Mouse (Mus musculus): ENCODE data around the gene Ube2c. TPM values are rescaled to one million over a fixed set of nuclear protein-coding genes. Genes with fewer than 3 reads are reported as not detected.

The Ube2c gene
- polyA plus RNA-seq, 1 experiment from 2014 or later: 388 TPM

DNA sequence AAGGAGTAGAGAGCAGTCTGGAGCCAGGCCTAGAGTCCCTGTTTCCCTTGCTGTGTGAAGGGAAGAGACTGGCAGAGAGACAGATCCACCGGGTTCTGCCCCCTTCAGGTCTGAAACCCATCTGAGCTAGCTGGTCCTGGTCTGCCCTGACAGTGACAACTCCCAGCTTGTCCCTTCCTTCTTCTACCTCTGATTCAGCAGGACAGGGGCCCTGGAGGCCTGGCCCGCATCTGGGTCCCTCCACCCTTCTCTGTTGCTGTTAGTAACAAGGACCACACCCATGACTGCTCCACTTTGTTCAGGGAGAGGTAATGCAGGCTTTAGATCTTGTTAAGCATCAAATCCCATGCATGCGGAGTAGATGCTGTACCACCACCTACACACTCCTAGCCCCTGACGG is 18.7 kb downstream of the Ube2c start:
- H3K9me3 ChIP-seq (ENCODE audit: control insufficient read depth, low read length): no peaks in the 10 kb centered on the region
- H3K36me3 ChIP-seq (ENCODE audit: control insufficient read depth, insufficient read depth, low read length): peaks cover 46% of the 10 kb centered on the region
- H3K4me1 ChIP-seq (ENCODE audit: control insufficient read depth in 2 of 2, insufficient read depth in 2 of 2, low read length in 2 of 2): peaks cover 8 to 23% of the 10 kb centered on the region in 2 experiments
- H3K27me3 ChIP-seq (ENCODE audit: control insufficient read depth, insufficient read depth, low read length): no peaks in the 10 kb centered on the region
- no peak overlapping the region for H3K27ac ChIP-seq (replicated peaks in 1 of 2; ENCODE audit: control insufficient read depth in 1 of 2, insufficient read depth in 1 of 2, low read depth in 2 of 2, low read length in 2 of 2)
- no peak overlapping the region for H3K4me3 ChIP-seq (ENCODE audit: control insufficient read depth in 1 of 2, insufficient read depth in 1 of 2, low read depth in 1 of 2, low read length in 2 of 2)
- H3K4me2 ChIP-seq (ENCODE audit: low read length): no peak overlapping the region
- WGBS: 60% methylated on average over 4 of the region's 4 CpGs
- no peak overlapping the region for H3K9ac ChIP-seq (ENCODE audit: low read length)
- ATAC-seq (ENCODE audit: insufficient number of reproducible peaks, insufficient read depth, low FRiP score, low read depth): no peak

- Histone ChIP-seq H3K27ac (replicated peaks in 1 of 2; ENCODE audit: control insufficient read depth in 1 of 2, insufficient read depth in 1 of 2, low read depth in 2 of 2, low read length in 2 of 2) (no peak overlapping the region; a peak in 1 of 4 replicates), H3K4me1 (ENCODE audit: control insufficient read depth in 2 of 2, insufficient read depth in 2 of 2, low read length in 2 of 2) (peaks cover 11 to 24% of the 10 kb centered on the region in 2 experiments), H3K27me3 (ENCODE audit: control insufficient read depth, insufficient read depth, low read length) (no peaks in the 10 kb centered on the region), H3K9ac (ENCODE audit: low read length) (no peak overlapping the region), H3K4me2 (ENCODE audit: low read length) (no peak overlapping the region), H3K9me3 (ENCODE audit: control insufficient read depth, low read length) (no peaks in the 10 kb centered on the region), H3K4me3 (ENCODE audit: control insufficient read depth in 1 of 2, insufficient read depth in 1 of 2, low read depth in 1 of 2, low read length in 2 of 2) (no peak overlapping the region), H3K36me3 (ENCODE audit: control insufficient read depth, insufficient read depth, low read length) (peaks cover 63% of the 10 kb centered on the region)
- WGBS: 69% methylated on average over 4 of the region's 4 CpGs
- no peak for ATAC-seq (ENCODE audit: insufficient number of reproducible peaks, insufficient read depth, low FRiP score, low read depth)
Measured at GRCm38 (mm10) chr2:164790451-164790850, 20.8 kb downstream of the Ube2c start.

DNA sequence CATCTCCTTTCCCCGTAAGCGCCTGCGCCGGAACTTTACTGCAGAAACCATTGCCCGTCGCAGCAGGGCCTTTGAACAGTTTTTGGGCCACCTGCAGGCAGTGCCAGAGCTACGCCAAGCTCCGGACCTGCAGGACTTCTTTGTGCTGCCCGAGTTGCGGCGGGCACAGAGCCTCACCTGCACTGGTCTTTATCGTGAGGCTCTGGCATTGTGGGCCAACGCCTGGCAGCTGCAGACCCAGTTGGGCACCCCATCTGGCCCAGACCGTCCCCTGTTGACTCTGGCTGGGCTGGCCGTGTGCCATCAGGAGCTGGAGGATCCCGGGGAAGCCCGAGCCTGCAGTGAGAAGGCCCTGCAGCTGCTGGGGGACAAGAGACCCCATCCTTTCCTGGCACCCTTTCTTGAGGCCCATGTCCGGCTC is 22.2 kb downstream of the Ube2c start:
- Histone ChIP-seq H3K9me3 (ENCODE audit: control insufficient read depth, low read length) (no peaks in the 10 kb centered on the region), H3K27me3 (ENCODE audit: control insufficient read depth, insufficient read depth, low read length) (no peaks in the 10 kb centered on the region), H3K27ac (replicated peaks in 1 of 2; ENCODE audit: control insufficient read depth in 1 of 2, insufficient read depth in 1 of 2, low read depth in 2 of 2, low read length in 2 of 2) (no peak overlapping the region), H3K4me1 (ENCODE audit: control insufficient read depth in 2 of 2, insufficient read depth in 2 of 2, low read length in 2 of 2) (peaks cover 8 to 22% of the 10 kb centered on the region in 2 experiments), H3K4me2 (ENCODE audit: low read length) (no peak overlapping the region), H3K9ac (ENCODE audit: low read length) (no peak overlapping the region), H3K4me3 (ENCODE audit: control insufficient read depth in 1 of 2, insufficient read depth in 1 of 2, low read depth in 1 of 2, low read length in 2 of 2) (no peak overlapping the region), H3K36me3 (ENCODE audit: control insufficient read depth, insufficient read depth, low read length) (peaks cover 77% of the 10 kb centered on the region)
- WGBS: 89% methylated on average over 18 of the region's 18 CpGs
- no peak for ATAC-seq (ENCODE audit: insufficient number of reproducible peaks, insufficient read depth, low FRiP score, low read depth)

- no peak overlapping the region for H3K4me2 ChIP-seq (ENCODE audit: low read length)
- no peaks in the 10 kb centered on the region for H3K27me3 ChIP-seq (ENCODE audit: control insufficient read depth, insufficient read depth, low read length)
- H3K4me3 ChIP-seq (ENCODE audit: control insufficient read depth in 1 of 2, insufficient read depth in 1 of 2, low read depth in 1 of 2, low read length in 2 of 2): no peak overlapping the region
- no peaks in the 10 kb centered on the region for H3K9me3 ChIP-seq (ENCODE audit: control insufficient read depth, low read length)
- 81% methylated on average over 12 of the region's 12 CpGs for WGBS
- H3K27ac ChIP-seq (replicated peaks in 1 of 2; ENCODE audit: control insufficient read depth in 1 of 2, insufficient read depth in 1 of 2, low read depth in 2 of 2, low read length in 2 of 2): peak overlapping the region; percentile 78 to 88
- no peak for ATAC-seq (ENCODE audit: insufficient number of reproducible peaks, insufficient read depth, low FRiP score, low read depth)
- no peak overlapping the region for H3K9ac ChIP-seq (ENCODE audit: low read length)
- H3K36me3 ChIP-seq (ENCODE audit: control insufficient read depth, insufficient read depth, low read length): peaks cover 83% of the 10 kb centered on the region
- peaks cover 5 to 14% of the 10 kb centered on the region in 2 experiments; a peak in 3 of 4 replicates for H3K4me1 ChIP-seq (ENCODE audit: control insufficient read depth in 2 of 2, insufficient read depth in 2 of 2, low read length in 2 of 2)
Measured at GRCm38 (mm10) chr2:164792400-164793190, 22.9 kb downstream of the Ube2c start.

DNA sequence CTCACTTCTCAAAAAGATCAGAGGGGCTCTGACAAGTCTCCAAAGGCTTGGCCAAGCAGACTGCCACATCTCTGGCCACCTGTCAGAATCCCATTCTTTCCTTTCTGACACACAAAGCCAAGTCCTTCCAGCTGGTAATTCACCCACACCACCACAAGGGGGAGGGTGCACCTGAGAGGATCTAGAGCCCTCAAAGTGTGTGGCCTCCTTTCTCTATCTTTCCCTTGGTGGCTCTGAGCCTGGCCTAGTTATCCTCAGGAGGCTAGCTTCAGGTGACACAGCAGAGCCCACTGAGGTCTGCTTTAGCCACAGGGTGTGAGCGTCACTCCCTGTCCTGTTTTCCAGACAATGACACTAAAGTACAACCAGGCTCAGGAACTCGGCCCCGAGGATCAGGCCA is 23.5 kb downstream of the Ube2c start:
- H3K36me3 ChIP-seq (ENCODE audit: control insufficient read depth, insufficient read depth, low read length): peaks cover 88% of the 10 kb centered on the region
- ATAC-seq (ENCODE audit: insufficient number of reproducible peaks, insufficient read depth, low FRiP score, low read depth): peak; percentile 12; the same call in 1 of the 2 replicates
- 37% methylated on average over 3 of the region's 3 CpGs for WGBS

DNA sequence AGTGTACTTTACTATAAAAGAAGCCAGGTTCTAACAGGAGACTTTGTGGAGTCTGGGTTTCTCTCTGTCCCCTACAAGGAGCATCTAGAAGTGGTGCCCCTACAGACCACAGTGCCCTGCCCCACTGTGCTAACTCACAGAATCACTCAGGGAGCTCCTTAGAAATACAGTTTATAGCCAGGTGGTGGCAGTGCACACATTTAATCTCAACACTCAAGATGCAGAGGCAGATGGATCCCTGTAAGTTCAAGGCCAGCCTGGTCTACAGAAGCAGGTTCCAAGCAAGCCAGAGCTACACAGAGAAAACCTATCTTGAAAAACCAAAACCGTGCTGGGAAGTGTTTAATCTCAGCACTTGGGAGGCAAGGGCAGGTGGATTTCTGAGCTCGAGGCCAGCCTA is 24.1 kb downstream of the Ube2c start:
- H3K36me3 ChIP-seq (ENCODE audit: control insufficient read depth, insufficient read depth, low read length): peaks cover 84% of the 10 kb centered on the region

More for the DNA sequence above, 23.5 kb downstream of the Ube2c start:
- H3K4me1 ChIP-seq (ENCODE audit: control insufficient read depth in 2 of 2, insufficient read depth in 2 of 2, low read length in 2 of 2): peaks cover 5 to 14% of the 10 kb centered on the region in 2 experiments; a peak in 3 of 4 replicates
- H3K27ac ChIP-seq (replicated peaks in 1 of 2; ENCODE audit: control insufficient read depth in 1 of 2, insufficient read depth in 1 of 2, low read depth in 2 of 2, low read length in 2 of 2): peak overlapping the region; percentile 78 to 88
- peak overlapping the region; percentile 2; the same call in 1 of the 2 replicates for H3K9ac ChIP-seq (ENCODE audit: low read length)
- H3K9me3 ChIP-seq (ENCODE audit: control insufficient read depth, low read length): no peaks in the 10 kb centered on the region
- H3K4me2 ChIP-seq (ENCODE audit: low read length): no peak overlapping the region
- H3K4me3 ChIP-seq (ENCODE audit: control insufficient read depth in 1 of 2, insufficient read depth in 1 of 2, low read depth in 1 of 2, low read length in 2 of 2): no peak overlapping the region
- H3K27me3 ChIP-seq (ENCODE audit: control insufficient read depth, insufficient read depth, low read length): no peaks in the 10 kb centered on the region

DNA sequence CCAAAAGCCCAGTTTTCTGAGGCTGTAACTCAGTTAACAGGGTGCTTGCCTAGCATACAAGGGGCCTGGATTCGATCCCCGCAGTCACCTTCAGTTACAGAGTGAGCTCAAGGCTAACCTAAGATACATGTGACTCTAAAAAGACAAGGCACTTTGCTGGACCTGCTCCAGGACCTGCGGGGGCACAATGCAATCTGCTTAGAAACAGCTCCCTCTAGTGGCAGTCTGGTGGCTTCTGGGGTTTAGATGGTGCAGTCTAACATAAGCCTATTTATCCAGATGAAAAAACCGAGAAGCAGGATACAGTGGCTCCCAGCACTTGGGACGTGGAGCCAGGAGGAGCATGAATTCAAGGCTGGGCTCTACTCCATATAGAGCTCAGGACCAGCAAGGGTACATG is 24.6 kb downstream of the Ube2c start:
- ATAC-seq (ENCODE audit: insufficient number of reproducible peaks, insufficient read depth, low FRiP score, low read depth): no peak
- H3K4me1 ChIP-seq (ENCODE audit: control insufficient read depth in 2 of 2, insufficient read depth in 2 of 2, low read length in 2 of 2): peaks cover 5 to 14% of the 10 kb centered on the region in 2 experiments; a peak in 3 of 4 replicates
- H3K9ac ChIP-seq (ENCODE audit: low read length): no peak overlapping the region
- peak overlapping the region; percentile 45 to 78; a peak in 3 of 4 replicates for H3K27ac ChIP-seq (replicated peaks in 1 of 2; ENCODE audit: control insufficient read depth in 1 of 2, insufficient read depth in 1 of 2, low read depth in 2 of 2, low read length in 2 of 2)
- H3K9me3 ChIP-seq (ENCODE audit: control insufficient read depth, low read length): no peaks in the 10 kb centered on the region
- no peaks in the 10 kb centered on the region for H3K27me3 ChIP-seq (ENCODE audit: control insufficient read depth, insufficient read depth, low read length)
- no peak overlapping the region for H3K4me3 ChIP-seq (ENCODE audit: control insufficient read depth in 1 of 2, insufficient read depth in 1 of 2, low read depth in 1 of 2, low read length in 2 of 2)
- H3K4me2 ChIP-seq (ENCODE audit: low read length): no peak overlapping the region
- 25% methylated on average over 5 of the region's 5 CpGs for WGBS
- H3K36me3 ChIP-seq (ENCODE audit: control insufficient read depth, insufficient read depth, low read length): peaks cover 85% of the 10 kb centered on the region

More for the DNA sequence above, 24.1 kb downstream of the Ube2c start:
- no peak overlapping the region for H3K4me3 ChIP-seq (ENCODE audit: control insufficient read depth in 1 of 2, insufficient read depth in 1 of 2, low read depth in 1 of 2, low read length in 2 of 2)
- no peak overlapping the region for H3K4me2 ChIP-seq (ENCODE audit: low read length)
- ATAC-seq (ENCODE audit: insufficient number of reproducible peaks, insufficient read depth, low FRiP score, low read depth): no peak
- H3K27me3 ChIP-seq (ENCODE audit: control insufficient read depth, insufficient read depth, low read length): no peaks in the 10 kb centered on the region
- H3K9me3 ChIP-seq (ENCODE audit: control insufficient read depth, low read length): no peaks in the 10 kb centered on the region
- peak overlapping the region; percentile 78 to 88 for H3K27ac ChIP-seq (replicated peaks in 1 of 2; ENCODE audit: control insufficient read depth in 1 of 2, insufficient read depth in 1 of 2, low read depth in 2 of 2, low read length in 2 of 2)
- WGBS: 66% methylated on average over 2 of the region's 2 CpGs
- peaks cover 5 to 14% of the 10 kb centered on the region in 2 experiments; a peak in 3 of 4 replicates for H3K4me1 ChIP-seq (ENCODE audit: control insufficient read depth in 2 of 2, insufficient read depth in 2 of 2, low read length in 2 of 2)
- 0 out of 2 replicates have a peak overlapping the region, but pooled peaks have one; percentile 2 for H3K9ac ChIP-seq (ENCODE audit: low read length)

Data from heart, embryonic 14.5 days (tissue).